Mouse (Mus musculus) hindbrain, embryonic 16.5 days (tissue): ENCODE measurements around the gene Rfng. TPM values are rescaled to one million over a fixed set of nuclear protein-coding genes. Genes with fewer than 3 reads are reported as not detected.
A peak's percentile ranks its signal among the peaks of the same experiment; 100 is the strongest.
"Not testable (repeated sequence)": the region's sequence is repeated elsewhere in the genome, so short reads cannot be mapped to it uniquely, and the experiment has no call there.

Experiments
- ATAC-seq: fragments of 200-750 bp; cut with Nextera tagmentation; 2 replicates; pipeline ENCODE4 v1.8.0; 2017; ENCODE audit warnings: moderate TSS enrichment, moderate library complexity
- H3K27ac ChIP-seq: fragments of 300-500 bp; sonication (generic); 2 replicates; pipeline ENCODE4 v1.5.1; 2014; ENCODE audit warnings: low read depth, mild to moderate bottlenecking, control low read depth, low read length, moderate library complexity
- H3K27me3 ChIP-seq: fragments of 300-500 bp; sonication (generic); replicated peaks from 2 replicates; pipeline ENCODE4 v1.6.1; 2014; ENCODE audit warnings: low read length; ENCODE audit not compliant: control insufficient read depth, insufficient read depth
- H3K36me3 ChIP-seq: fragments of 300-500 bp; sonication (generic); 2 replicates; pipeline ENCODE4 v1.6.1; 2014; ENCODE audit warnings: mild to moderate bottlenecking, low read length, moderate library complexity, mixed read lengths; ENCODE audit not compliant: control insufficient read depth, insufficient read depth
- H3K4me1 ChIP-seq: fragments of 300-500 bp; sonication (generic); 2 replicates; pipeline ENCODE4 v1.6.1; 2014; ENCODE audit warnings: low read depth, low read length; ENCODE audit not compliant: control insufficient read depth, insufficient read depth
- H3K4me2 ChIP-seq: fragments of 300-500 bp; sonication (generic); 2 replicates; pipeline ENCODE4 v1.6.1; 2014; ENCODE audit warnings: mild to moderate bottlenecking, low read length, control low read depth, moderate library complexity
- H3K4me3 ChIP-seq: fragments of 300-500 bp; sonication (generic); 2 replicates; pipeline ENCODE4 v1.5.1; 2014; ENCODE audit warnings: mild to moderate bottlenecking, low read length, control low read depth, moderate library complexity
- H3K9ac ChIP-seq: fragments of 300-500 bp; sonication (generic); 2 replicates; pipeline ENCODE4 v1.6.1; 2014; ENCODE audit warnings: low read depth, mild to moderate bottlenecking, control low read depth, low read length, moderate library complexity
- H3K9me3 ChIP-seq: fragments of 300-500 bp; sonication (generic); 2 replicates; pipeline ENCODE4 v1.6.1; 2014; ENCODE audit warnings: mild to moderate bottlenecking, low read length, moderate library complexity; ENCODE audit not compliant: control insufficient read depth
- WGBS: fragments of 180-500 bp; shearing (Covaris S2); extraction: QIAGEN DNeasy Blood & Tissue Kit; methylation state at CpG from one replicate; pipeline ENCODE4 v1.1.7; 2014; 5-methylcytosine and 5-hydroxymethylcytosine counted together
- polyA plus RNA-seq: library from polyadenylated mRNA; unstranded; fragments of >200 nt; fragmentation: Nextera tagmentation; extraction: Ambion mirVana; gene quantifications from 2 replicates; pipeline ENCODE4 v1.2.1, GENCODE M21; 2015

Gene Rfng
- polyA plus RNA-seq, 1 experiment from 2014 or later = 134 TPM

DNA sequence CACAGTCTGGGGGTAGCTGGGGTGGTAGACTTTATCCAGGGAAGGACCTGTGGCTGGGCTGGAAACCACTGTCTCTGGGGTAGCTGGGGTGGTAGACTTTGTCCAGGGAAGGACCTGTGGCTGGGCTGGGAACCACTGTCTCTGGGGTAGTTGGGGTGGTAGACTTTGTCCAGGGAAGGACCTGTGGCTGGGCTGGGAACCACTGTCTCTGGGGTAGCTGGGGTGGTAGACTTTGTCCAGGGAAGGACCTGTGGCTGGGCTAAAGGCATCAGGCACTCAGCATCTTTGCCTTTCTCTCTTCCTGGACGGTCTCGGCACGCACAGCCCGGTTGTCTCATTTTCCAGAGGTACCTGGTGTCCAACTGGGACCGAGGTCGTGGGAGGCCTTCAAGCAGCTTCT, 2.6 kb downstream of the Rfng start:
- not testable (repeated sequence) for H3K9me3 ChIP-seq, H3K27ac ChIP-seq, H3K27me3 ChIP-seq, H3K4me3 ChIP-seq, H3K9ac ChIP-seq, H3K4me2 ChIP-seq, ATAC-seq
- H3K4me1 ChIP-seq = peaks cover 18% of the 10 kb centered on the region
- WGBS = 100% methylated on average over 3 of the region's 6 CpGs
- H3K36me3 ChIP-seq = peaks cover 16% of the 10 kb centered on the region

DNA sequence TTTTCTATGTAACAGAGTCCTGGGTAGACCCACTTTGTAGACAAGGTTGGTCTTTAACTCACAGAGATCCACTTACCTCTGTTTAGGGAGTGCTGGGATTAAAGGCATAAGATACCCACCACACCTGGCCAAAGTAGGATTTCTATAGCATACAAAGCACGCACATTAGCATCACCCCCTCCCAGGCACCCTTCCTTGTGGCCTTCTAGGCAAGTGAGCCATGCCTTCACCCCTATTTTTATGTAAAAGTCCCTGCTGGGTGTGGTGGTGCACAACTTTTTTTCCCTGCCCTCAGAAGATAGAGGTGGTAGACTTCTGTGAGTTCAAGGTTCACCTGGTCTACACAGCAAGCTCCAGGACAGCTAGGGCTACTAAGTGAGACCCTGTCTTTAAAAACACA, 4.1 kb downstream of the Rfng start:
- peaks cover 15% of the 10 kb centered on the region for H3K36me3 ChIP-seq
- peaks cover 12% of the 10 kb centered on the region for H3K4me1 ChIP-seq
- no peaks in the 10 kb centered on the region for H3K9me3 ChIP-seq
- H3K27me3 ChIP-seq = no peaks in the 10 kb centered on the region
- 94% methylated on average over 1 of the region's 1 CpGs for WGBS
- H3K27ac ChIP-seq = no peak overlapping the region
- no peak for ATAC-seq
- no peak overlapping the region for H3K9ac ChIP-seq
- H3K4me2 ChIP-seq = no peak overlapping the region
- H3K4me3 ChIP-seq = no peak overlapping the region

DNA sequence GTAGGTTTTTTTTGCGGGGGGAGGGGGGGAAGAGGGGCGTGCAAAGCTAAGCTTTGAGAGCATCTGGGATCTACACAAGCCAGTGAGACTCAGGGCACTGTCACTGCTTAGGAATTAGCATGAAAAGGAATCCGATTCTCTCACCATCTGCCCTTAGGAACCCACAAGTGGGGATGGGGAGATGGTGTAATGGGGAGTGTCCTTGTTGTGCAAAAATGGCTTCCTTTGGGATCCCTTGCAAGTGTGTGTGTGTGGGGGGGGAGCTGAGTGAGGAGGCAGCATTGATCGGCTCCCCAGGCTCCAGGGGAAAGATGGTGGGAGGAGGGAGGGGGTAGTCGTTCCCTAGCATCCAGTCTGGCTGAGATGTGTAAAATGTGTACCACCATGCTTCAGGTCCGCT, 6.9 kb downstream of the Rfng start:
- no peak overlapping the region for H3K9ac ChIP-seq

DNA sequence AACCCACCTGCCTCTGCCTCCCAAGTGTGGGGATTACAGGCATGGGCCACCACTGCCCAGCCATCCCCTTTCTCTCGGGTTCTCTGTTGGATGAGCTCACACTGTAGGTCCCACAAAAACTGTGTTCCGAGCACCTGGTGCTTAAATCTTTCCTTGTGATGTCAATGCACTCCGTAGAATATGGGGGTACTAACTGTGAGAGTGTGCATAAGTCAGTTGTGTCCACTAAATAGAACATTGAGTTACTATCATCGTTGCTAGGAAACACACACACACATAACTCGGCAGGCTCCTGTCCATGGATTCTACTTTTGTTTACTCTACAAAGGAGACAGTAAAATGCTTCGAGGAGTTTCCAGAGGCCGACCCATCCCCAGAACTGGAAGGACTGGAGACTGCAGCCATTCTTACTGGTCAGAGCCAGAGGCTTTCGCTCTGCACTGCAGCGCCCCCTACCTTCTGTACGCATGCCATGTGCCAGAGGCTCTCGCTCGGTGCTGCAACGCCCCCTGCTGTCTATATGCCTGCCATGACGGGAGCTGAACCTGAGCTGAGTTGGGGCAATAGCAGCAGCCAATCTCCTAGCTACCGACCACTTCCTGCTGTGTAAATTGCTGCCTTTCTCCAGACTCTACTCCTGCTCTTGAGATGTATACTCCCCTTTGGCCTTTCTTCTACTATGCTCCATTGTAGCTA, 8.1 kb downstream of the Rfng start:
- Histone ChIP-seq H3K27me3 (no peaks in the 10 kb centered on the region), H3K27ac (no peak overlapping the region), H3K4me1 (0 out of 2 replicates have a peak, but pooled peaks cover 2% of the 10 kb centered on the region), H3K9ac (no peak overlapping the region), H3K4me3 (no peak overlapping the region), H3K4me2 (no peak overlapping the region), H3K9me3 (no peaks in the 10 kb centered on the region), H3K36me3 (peaks cover 7% of the 10 kb centered on the region)
- ATAC-seq = peak; percentile 91
- 24% methylated on average over 15 of the region's 15 CpGs for WGBS

More for the DNA sequence above, 6.9 kb downstream of the Rfng start:
- 31% methylated on average over 6 of the region's 6 CpGs for WGBS
- no peak for ATAC-seq
- Histone ChIP-seq H3K4me3 (no peak overlapping the region), H3K27ac (no peak overlapping the region), H3K36me3 (peaks cover 14% of the 10 kb centered on the region), H3K27me3 (no peaks in the 10 kb centered on the region), H3K4me1 (0 out of 2 replicates have a peak, but pooled peaks cover 2% of the 10 kb centered on the region), H3K9me3 (no peaks in the 10 kb centered on the region), H3K4me2 (no peak overlapping the region)

DNA sequence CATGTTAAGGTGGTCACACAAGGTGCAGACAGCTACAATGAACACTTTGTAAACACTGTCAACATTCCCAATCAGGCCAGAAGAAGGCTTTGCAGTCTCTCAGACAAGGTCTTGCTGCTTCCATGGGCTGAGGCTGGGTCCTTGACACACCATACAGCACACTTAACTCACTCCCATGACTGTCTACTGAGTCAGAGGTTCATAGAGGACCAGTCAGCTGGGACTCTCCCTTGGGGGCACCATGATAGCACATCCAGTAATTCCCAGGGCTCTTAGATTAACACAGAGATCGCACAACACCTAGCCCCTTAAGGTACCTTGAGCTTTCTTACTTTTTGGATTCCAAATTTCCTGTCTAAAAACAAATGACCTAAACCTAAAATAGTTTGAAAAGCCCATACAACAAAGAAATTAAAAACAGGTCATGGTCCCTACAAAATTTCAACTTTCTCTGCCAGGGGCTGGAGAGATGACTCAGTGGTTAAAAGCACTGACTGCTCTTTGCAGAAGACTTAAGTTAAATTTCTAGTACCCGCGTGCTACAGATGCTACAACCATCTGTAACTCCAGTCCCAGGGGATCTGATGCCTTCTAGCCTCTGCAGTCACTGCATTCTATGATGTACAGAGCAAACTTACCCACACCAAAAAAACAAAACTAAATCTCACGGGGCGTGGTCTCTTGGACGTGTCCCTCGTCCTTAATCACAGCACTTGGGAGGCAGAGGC, 10.4 kb downstream of the Rfng start:
- Histone ChIP-seq H3K4me2 (no peak overlapping the region), H3K4me1 (0 out of 2 replicates have a peak, but pooled peaks cover 2% of the 10 kb centered on the region), H3K9me3 (no peaks in the 10 kb centered on the region), H3K27me3 (no peaks in the 10 kb centered on the region), H3K27ac (no peak overlapping the region), H3K36me3 (no peaks in the 10 kb centered on the region), H3K9ac (no peak overlapping the region), H3K4me3 (no peak overlapping the region)
- ATAC-seq = no peak
- whole genome bisulfite sequencing = 89% methylated on average over 7 of the region's 7 CpGs

DNA sequence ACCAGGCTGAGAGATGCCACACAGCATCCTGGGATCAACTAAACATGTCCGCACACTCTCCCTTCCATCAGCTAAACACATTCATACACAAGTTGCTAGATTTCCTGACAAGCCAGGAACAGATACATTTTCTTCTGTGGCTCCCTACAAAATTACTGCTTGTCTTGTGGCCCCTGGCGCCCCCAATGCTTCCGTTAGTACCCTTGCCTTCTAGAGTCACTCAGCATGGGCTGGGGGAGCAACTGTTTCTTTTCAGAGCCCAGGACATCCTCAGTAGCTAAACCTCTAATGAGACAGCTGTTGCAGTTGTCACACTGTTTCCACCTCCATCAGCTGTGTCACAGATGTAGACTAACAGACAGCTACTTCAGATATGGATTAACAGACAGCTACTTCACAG, 11.3 kb downstream of the Rfng start:
- Histone ChIP-seq H3K36me3 (no peaks in the 10 kb centered on the region), H3K9ac (no peak overlapping the region), H3K4me3 (no peak overlapping the region), H3K4me1 (0 out of 2 replicates have a peak, but pooled peaks cover 2% of the 10 kb centered on the region), H3K27ac (no peak overlapping the region), H3K4me2 (no peak overlapping the region), H3K9me3 (no peaks in the 10 kb centered on the region), H3K27me3 (no peaks in the 10 kb centered on the region)
- no peak for ATAC-seq
- WGBS = 69% methylated on average over 3 of the region's 3 CpGs

DNA sequence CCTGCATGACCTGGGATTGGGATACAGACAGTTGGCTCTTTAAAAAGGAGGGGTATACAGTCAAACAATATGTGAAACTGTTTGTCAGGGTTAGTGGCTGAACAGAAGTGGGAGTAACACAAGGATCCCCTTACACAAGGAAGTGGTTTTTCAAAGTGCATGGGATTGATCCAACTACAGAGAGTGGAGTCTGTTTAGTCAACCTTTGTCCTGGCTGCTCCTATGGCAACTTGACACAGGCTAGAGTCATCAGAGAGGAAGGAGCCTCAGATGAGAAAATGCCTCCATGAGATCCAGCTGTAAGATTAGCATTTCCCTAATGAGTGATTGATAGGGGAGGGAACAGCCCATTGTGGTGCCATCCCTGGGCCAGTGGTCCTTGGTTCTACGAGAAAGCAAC, 15.8 kb downstream of the Rfng start:
- no peak overlapping the region for H3K27ac ChIP-seq
- no peak for ATAC-seq
- no peaks in the 10 kb centered on the region; the same call in 1 of the 2 replicates for H3K27me3 ChIP-seq
- H3K4me1 ChIP-seq = no peaks in the 10 kb centered on the region
- H3K9me3 ChIP-seq = no peaks in the 10 kb centered on the region
- H3K4me2 ChIP-seq = no peak overlapping the region
- no peak overlapping the region for H3K4me3 ChIP-seq
- H3K36me3 ChIP-seq = no peaks in the 10 kb centered on the region
- 50% methylated on average over 1 of the region's 1 CpGs for WGBS
- no peak overlapping the region for H3K9ac ChIP-seq

DNA sequence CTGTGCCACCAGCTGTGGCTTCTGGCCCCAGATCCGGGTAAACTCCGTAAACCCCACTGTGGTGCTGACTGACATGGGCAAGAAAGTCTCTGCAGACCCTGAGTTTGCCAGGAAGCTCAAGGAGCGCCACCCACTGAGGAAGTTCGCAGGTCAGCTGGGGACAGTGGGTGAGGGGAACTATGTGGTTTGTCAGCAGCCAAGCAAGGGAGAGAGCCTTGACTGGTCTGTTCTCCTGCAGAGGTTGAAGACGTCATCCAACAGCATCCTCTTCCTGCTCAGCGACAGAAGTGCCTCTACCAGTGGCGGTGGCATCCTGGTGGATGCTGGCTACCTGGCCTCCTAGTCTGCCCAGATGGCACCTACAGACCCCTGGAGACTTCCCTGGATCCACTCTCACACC, 17.0 kb downstream of the Rfng start:
- H3K27ac ChIP-seq, H3K9me3 ChIP-seq, H3K4me1 ChIP-seq, H3K27me3 ChIP-seq, H3K4me2 ChIP-seq, H3K4me3 ChIP-seq, ATAC-seq, H3K9ac ChIP-seq, H3K36me3 ChIP-seq: not testable (repeated sequence)
- 73% methylated on average over 3 of the region's 7 CpGs for WGBS

DNA sequence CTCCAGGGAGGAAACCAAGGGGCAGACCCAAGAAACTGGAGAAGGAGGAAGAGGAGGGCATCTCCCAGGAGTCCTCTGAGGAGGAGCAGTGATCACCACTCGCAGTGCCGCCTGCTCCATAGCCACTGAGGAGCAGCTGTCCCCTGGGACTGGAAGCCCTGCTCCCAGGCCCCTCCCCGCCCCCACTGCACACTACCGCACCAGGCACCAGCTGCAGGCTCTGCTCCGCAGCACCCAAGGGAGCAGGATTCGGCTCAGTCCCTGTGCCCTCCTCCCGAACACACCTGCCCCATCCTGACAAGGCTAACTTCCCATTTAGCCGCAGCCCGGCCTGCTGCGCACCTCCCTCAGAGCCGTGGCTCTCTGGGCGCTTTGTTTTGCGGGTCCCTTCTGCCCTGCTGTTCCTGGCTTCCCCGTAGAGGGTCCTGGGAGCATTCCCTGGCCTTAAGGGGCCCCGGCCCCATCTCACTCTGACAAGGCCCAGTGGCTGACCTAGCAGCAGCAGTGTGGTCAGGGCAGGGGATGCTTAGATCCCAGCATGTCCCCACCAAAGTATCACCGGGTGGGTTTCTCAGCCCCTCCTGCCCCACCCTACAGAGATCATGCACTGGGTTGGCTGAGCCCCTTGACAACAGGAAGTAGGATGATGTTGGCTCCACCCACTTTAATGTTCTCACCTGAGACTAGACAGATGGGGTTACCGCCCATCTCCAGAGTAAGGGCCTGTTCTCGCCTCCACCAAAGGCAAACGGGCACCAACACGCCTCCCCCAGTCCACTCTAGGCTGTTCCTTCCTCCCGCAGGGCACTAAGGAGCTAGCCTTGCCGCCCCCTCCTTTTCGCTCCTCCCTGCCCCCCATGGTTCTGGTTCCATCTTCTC, 20.6 kb downstream of the Rfng start:
- not testable (repeated sequence) for H3K4me1 ChIP-seq, H3K36me3 ChIP-seq, H3K9me3 ChIP-seq, H3K27me3 ChIP-seq, H3K27ac ChIP-seq, H3K9ac ChIP-seq, H3K4me2 ChIP-seq, H3K4me3 ChIP-seq
- ATAC-seq = peak; percentile 34
- 5% methylated on average over 6 of the region's 23 CpGs for WGBS
